Mouse (Mus musculus) common myeloid progenitor, adult 5-6 weeks (primary cell): ENCODE data around the gene Tbx21. TPM values are rescaled to one million over a fixed set of nuclear protein-coding genes. Genes with fewer than 3 reads are reported as not detected.

ENCODE experiments used
- ATAC-seq: replicated peaks from 2 replicates; pipeline ENCODE4 v1.8.0; 2016; ENCODE audit warnings: low read depth, mild to moderate bottlenecking, moderate TSS enrichment, inconsistent platforms; ENCODE audit not compliant: poor library complexity, severe bottlenecking
- total RNA-seq: library from RNA; stranded (forward); fragments of 200-1000, 187-1606 nt; gene quantifications from 2 replicates; pipeline ENCODE4 v1.2.3, GENCODE M21; 2017

Tbx21 gene
- total RNA-seq, 1 experiment from 2014 or later, result 0.59 TPM

DNA sequence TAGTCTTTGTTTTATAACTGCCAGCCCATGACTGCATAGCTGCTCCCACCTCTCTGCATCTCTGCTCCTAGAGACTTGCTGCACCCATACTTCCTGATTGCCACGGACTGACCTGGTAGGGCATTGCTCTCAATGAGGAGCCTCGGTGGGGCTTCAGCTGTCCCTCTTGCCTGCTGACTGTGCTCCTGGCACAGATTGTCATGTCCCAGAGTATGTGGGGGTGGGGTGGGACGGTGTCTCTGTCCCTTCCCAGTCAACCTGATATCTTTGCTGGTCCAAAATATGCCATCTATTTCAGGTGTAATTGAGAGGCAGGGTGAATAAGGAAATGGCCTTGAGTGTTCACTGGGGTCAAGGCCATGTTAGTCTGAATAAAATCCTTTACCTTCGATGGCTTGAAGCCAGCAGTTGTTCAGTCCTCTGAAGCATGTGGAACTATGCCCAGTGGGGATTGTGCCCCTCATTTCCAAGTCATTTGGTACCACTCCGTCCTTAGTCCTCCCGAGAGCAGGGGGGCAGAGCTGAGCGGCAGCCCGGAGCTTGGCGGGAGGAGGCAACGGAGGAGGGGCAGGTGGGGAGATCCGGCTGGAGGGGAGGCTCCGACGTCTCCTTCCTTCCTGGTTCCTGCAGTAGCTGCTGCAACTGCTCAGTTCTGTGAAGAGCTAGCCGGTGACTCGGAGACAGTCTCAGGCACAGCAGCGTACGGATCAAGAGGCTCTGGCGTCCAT is 64.8 kb downstream of the Tbx21 start, which contains the start of gene Osbpl7:
Gene Osbpl7 (plus strand): TSS at position 413 of the 728 bp plus-strand sequence.
- peak; percentile 91 for ATAC-seq

DNA sequence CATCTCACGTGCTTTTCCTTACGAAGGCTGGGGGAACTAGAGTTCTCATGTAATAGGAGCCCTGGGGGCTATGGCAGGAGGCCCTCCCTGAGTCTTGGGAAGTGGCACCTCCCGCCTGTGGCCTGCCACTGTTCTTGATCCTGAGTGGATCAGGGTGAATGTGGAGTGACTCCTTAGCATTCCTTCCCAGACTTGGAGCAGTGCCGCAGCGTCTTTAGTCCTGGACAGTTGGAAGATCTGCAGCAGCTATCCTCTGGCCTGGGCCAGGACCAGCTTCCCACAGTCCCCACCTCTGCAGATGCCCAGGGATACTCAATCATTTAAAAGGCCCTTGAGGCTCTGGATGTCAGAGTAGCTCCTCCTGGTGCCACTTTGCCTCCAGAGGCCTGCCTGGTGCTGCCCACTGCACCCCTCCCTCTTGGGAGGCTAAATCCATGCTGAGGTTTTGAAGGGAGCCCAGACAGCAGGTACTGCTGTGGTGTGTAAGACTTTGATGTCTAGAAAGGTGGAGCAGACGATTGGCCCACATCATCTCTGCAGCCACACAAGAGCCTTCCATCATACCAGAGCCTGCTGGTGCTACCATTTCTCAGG is 65.5 kb downstream of the Tbx21 start:
- ATAC-seq, result no peak

DNA sequence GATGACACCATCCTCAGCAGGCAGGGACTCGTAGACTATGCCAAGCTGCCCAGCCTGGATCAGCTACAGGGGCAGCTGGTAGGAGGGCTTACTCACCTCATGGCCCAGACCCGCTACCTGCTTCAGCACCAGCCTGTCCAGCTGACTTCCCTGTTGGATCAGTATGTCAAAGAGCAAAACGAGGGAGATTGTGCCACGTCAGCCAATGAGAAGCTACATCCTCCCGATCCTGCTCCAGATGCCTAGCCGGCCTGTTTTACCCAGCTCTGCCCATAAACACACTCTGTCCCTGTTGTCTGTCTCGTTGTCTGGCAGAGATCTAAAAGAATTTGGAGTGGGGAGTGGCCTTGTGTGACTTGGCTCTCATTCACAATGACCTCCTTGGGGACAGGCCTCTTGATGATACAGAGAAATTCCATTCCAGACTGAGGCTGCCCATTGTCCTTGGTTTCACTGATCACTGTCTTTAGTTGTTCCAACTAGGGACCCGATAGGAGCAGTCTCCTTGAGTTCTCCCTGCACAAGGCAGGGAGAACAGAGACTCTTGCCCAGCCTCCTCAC is 67.0 kb downstream of the Tbx21 start:
- ATAC-seq, result no peak

Other genes starting within 250 kb of the Tbx21 start
- 38.2 and 47.8 TPM in 2 replicates for gene Cdk5rap3, start 198.8 kb downstream of the Tbx21 start, total RNA-seq
- gene Prr15l, start 187.2 kb downstream of the Tbx21 start, total RNA-seq, result 0.58 TPM in 1 of 2 replicates, not detected in the other
- gene Pnpo, start 171.3 kb downstream of the Tbx21 start, total RNA-seq, result 24.8 and 31.9 TPM in 2 replicates
- 3.2 and 3.6 TPM in 2 replicates for gene Sp2, start 132.4 kb downstream of the Tbx21 start, total RNA-seq
- gene Sp6, start 101.9 kb downstream of the Tbx21 start, total RNA-seq, result 0.59 TPM in 1 of 2 replicates, not detected in the other
- gene Scrn2, start 85.4 kb downstream of the Tbx21 start, total RNA-seq, result 18.4 and 21.5 TPM in 2 replicates
- gene Lrrc46, start 73.9 kb downstream of the Tbx21 start, total RNA-seq, result 0.64 and 2.0 TPM in 2 replicates
- gene Mrpl10, start 73.8 kb downstream of the Tbx21 start, total RNA-seq, result 15.2 and 17.0 TPM in 2 replicates
- 8.2 and 11.1 TPM in 2 replicates for gene Osbpl7, start 64.7 kb downstream of the Tbx21 start, total RNA-seq
- gene Tbkbp1, start 36.2 kb upstream of the Tbx21 start, total RNA-seq, result 0.78 and 2.5 TPM in 2 replicates
- 350 and 405 TPM in 2 replicates for gene Kpnb1, start 72.5 kb upstream of the Tbx21 start, total RNA-seq
- 24.8 and 30.6 TPM in 2 replicates for gene Npepps, start 165.3 kb upstream of the Tbx21 start, total RNA-seq
- gene Mrpl45, start 200.4 kb upstream of the Tbx21 start, total RNA-seq, result 22.0 and 23.3 TPM in 2 replicates
- not detected in 2 replicates for gene Gpr179, start 236.7 kb upstream of the Tbx21 start, total RNA-seq
- 14.2 and 16.1 TPM in 2 replicates for gene Socs7, start 247.2 kb upstream of the Tbx21 start, total RNA-seq